Mouse (Mus musculus) limb, embryonic 13.5 days (tissue): ENCODE measurements around the gene Acyp1. TPM values are rescaled to one million over a fixed set of nuclear protein-coding genes. Genes with fewer than 3 reads are reported as not detected.

Experiments used
- microRNA-seq: library from miRNA; unstranded; fragments of <30 nt; microRNA quantifications from one replicate; pipeline ENCODE4, GENCODE M21; 2016
- polyA plus RNA-seq: library from polyadenylated mRNA; unstranded; fragments of >200 nt; fragmentation: Nextera tagmentation; extraction: Ambion mirVana; gene quantifications from 2 replicates; pipeline ENCODE4 v1.2.1, GENCODE M21; 2015

The Acyp1 gene
- polyA plus RNA-seq, 1 experiment from 2014 or later = 44.8 TPM

Small RNA genes within 50 kb of the gene (microRNA-seq; reads per million reads assigned to microRNA genes)
- not detected for gene Mir6938

Other genes starting within 250 kb of the Acyp1 start
- 3.6 and 4.1 TPM in 2 replicates for gene Prox2, start 177.7 kb downstream of the Acyp1 start, polyA plus RNA-seq
- gene Dlst, start 177.6 kb downstream of the Acyp1 start, polyA plus RNA-seq = 105 and 110 TPM in 2 replicates
- 0.31 and 0.33 TPM in 2 replicates for gene Rps6kl1, start 137.2 kb downstream of the Acyp1 start, polyA plus RNA-seq
- 17.9 and 19.5 TPM in 2 replicates for gene Pgf, start 110.6 kb downstream of the Acyp1 start, polyA plus RNA-seq
- gene Eif2b2, start 69.0 kb downstream of the Acyp1 start, polyA plus RNA-seq = 78.3 and 79.9 TPM in 2 replicates
- gene Mlh3, start 17.8 kb downstream of the Acyp1 start, polyA plus RNA-seq = 10.0 and 10.8 TPM in 2 replicates
- 1.0 and 1.2 TPM in 2 replicates for gene Zc2hc1c, start 153 bp upstream of the Acyp1 start, polyA plus RNA-seq
- 25.4 and 29.1 TPM in 2 replicates for gene Nek9, start 50.9 kb upstream of the Acyp1 start, polyA plus RNA-seq
- 320 and 322 TPM in 2 replicates for gene Tmed10, start 86.4 kb upstream of the Acyp1 start, polyA plus RNA-seq
- gene Fos, start 185.5 kb upstream of the Acyp1 start, polyA plus RNA-seq = 6.1 and 7.2 TPM in 2 replicates